Mouse (Mus musculus) liver, embryonic 14.5 days (tissue): Measurements from ENCODE around the gene Fam92b. TPM values are rescaled to one million over a fixed set of nuclear protein-coding genes. Genes with fewer than 3 reads are reported as not detected.

Experiments used
- ATAC-seq: fragments of 200-750 bp; cut with Nextera tagmentation; 2 replicates; pipeline ENCODE4 v1.8.0; 2017; ENCODE audit warnings: moderate number of reproducible peaks, mild to moderate bottlenecking, moderate library complexity; ENCODE audit not compliant: insufficient read depth
- DNase-seq, 3 experiments: peaks; one replicate each; pipeline ENCODE4 v3.0.0-alpha.2; 2012 to 2013; ENCODE audit warnings: low read depth in 3 of 3, low spot score in 3 of 3
- H3K27ac ChIP-seq: fragments of 300-500 bp; sonication (generic); 2 replicates; pipeline ENCODE4 v1.5.1; 2014; ENCODE audit warnings: moderate library complexity, mild to moderate bottlenecking, control low read depth, inconsistent platforms
- H3K27me3 ChIP-seq: fragments of 300-500 bp; sonication (generic); 2 replicates; pipeline ENCODE4 v1.6.1; 2014; ENCODE audit warnings: mild to moderate bottlenecking, low read length, moderate library complexity; ENCODE audit not compliant: control insufficient read depth, insufficient read depth
- H3K36me3 ChIP-seq: fragments of 300-500 bp; sonication (generic); replicated peaks from 2 replicates; pipeline ENCODE4 v1.6.1; 2014; ENCODE audit warnings: low read depth; ENCODE audit not compliant: control insufficient read depth, insufficient read depth
- H3K4me1 ChIP-seq, 2 experiments: fragments of 200-500 bp in 1 of 2; fragments of 300-500 bp in 1 of 2; sonication (generic) in 1 of 2; replicated peaks; 2 replicates each; pipeline ENCODE4 v1.6.1; 2012 to 2014; ENCODE audit warnings: antibody characterized with exemption in 1 of 2, inconsistent platforms in 1 of 2, low read length in 1 of 2; ENCODE audit not compliant: control insufficient read depth in 2 of 2, insufficient read depth in 2 of 2
- H3K4me2 ChIP-seq: fragments of 300-500 bp; sonication (generic); 2 replicates; pipeline ENCODE4 v1.6.1; 2014; ENCODE audit warnings: low read depth, mild to moderate bottlenecking, control low read depth, moderate library complexity
- H3K4me3 ChIP-seq, 2 experiments: fragments of 200-500 bp in 1 of 2; fragments of 300-500 bp in 1 of 2; sonication (generic) in 1 of 2; 2 replicates each; pipeline ENCODE4 v1.5.1; 2012 to 2014; ENCODE audit warnings: low read depth in 2 of 2, low read length in 2 of 2, mild to moderate bottlenecking in 2 of 2, control low read depth in 1 of 2, inconsistent platforms in 1 of 2, moderate library complexity in 1 of 2; ENCODE audit not compliant: insufficient read depth in 1 of 2
- H3K9ac ChIP-seq: fragments of 300-500 bp; sonication (generic); replicated peaks from 2 replicates; pipeline ENCODE4 v1.6.1; 2014; ENCODE audit warnings: mild to moderate bottlenecking, control low read depth, moderate library complexity
- H3K9me3 ChIP-seq: fragments of 300-500 bp; sonication (generic); 2 replicates; pipeline ENCODE4 v1.6.1; 2016; ENCODE audit warnings: low read length, mixed read lengths; ENCODE audit not compliant: control insufficient read depth
- CTCF ChIP-seq: IDR thresholded peaks from 2 replicates; pipeline ENCODE4 v1.5.1; 2016; ENCODE audit warnings: antibody characterized with exemption, low read depth, control low read depth
- EP300 ChIP-seq: IDR thresholded peaks from 2 replicates; pipeline ENCODE4 v1.6.1; 2016; ENCODE audit warnings: antibody characterized with exemption, low read depth
- WGBS: fragments of 180-500 bp; shearing (Covaris S2); extraction: QIAGEN DNeasy Blood & Tissue Kit; methylation state at CpG from one replicate; pipeline ENCODE4 v1.1.7; 2014; ENCODE audit not compliant: insufficient replicate concordance; 5-methylcytosine and 5-hydroxymethylcytosine counted together
- polyA plus RNA-seq, 2 experiments: library from polyadenylated mRNA; depleted of rRNA in 1 of 2; stranded (reverse) in 1 of 2; unstranded in 1 of 2; fragments of >200 nt; fragmentation: Nextera tagmentation in 1 of 2; extraction: Ambion mirVana in 1 of 2; gene quantifications; 2 replicates each; pipeline versions ENCODE4 v1.2.1 to v1.2.3; 2012 to 2014

Gene Fam92b
- polyA plus RNA-seq, 2 experiments, result not detected

DNA sequence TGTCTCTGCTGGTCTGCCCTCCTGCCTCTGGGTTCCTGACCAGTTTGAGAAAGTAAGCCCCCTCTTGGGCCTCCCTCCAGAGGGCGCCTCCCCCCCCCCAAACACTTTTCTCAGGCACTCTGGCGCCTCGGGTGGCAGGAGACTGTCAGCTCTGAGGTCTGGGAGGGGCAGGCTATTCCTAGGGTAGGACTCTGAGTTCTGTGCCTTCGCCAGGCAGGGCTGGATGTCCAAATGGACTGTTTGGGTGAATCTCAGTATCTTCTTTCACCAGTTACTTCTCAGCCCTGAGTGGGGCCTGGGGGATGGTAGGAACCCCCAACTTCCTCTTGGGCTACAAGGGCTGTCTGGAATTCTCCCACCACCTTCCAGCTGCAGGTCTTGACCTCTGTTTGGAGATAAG is 34.1 kb upstream of the Fam92b start:
- no peak for ATAC-seq
- WGBS, result 4% methylated on average over 4 of the region's 4 CpGs
- Histone ChIP-seq H3K9ac (no peak overlapping the region), H3K27me3 (no peaks in the 10 kb centered on the region), H3K27ac (no peak overlapping the region), H3K4me1 (no peaks in the 10 kb centered on the region), H3K36me3 (no peaks in the 10 kb centered on the region), H3K4me2 (no peak overlapping the region), H3K9me3 (no peaks in the 10 kb centered on the region), H3K4me3 (no peak overlapping the region)
- DNase-seq, result no peak
- no peak for TF ChIP-seq EP300
- peak; percentile 20; the same call in 1 of the 2 replicates for TF ChIP-seq CTCF

GRCm38 (mm10) chr8:120208113-120208512 is 30.8 kb upstream of the Fam92b start:
- ATAC-seq, result no peak
- 44% methylated on average over 11 of the region's 11 CpGs for WGBS

DNA sequence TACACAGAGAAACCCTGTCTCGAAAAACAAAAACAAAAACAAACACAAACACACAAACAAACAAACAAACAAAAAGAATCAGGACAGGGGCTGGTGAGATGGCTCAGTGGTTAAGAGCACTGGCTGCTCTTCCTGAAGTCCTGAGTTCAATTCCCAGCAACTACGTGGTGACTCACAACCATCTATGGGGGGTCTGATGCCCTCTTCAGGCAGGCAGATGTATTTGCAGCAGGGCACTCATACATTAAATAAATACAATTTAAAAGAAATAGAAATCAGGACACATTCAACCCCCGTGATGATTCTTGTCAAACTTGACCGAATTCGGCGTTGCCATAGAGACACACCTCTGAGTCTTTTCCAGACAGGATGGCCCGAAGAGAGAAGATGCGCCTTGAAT is 30.1 kb upstream of the Fam92b start:
- Histone ChIP-seq H3K27me3 (no peaks in the 10 kb centered on the region), H3K36me3 (no peaks in the 10 kb centered on the region), H3K4me3 (no peak overlapping the region), H3K27ac (no peak overlapping the region), H3K9ac (no peak overlapping the region), H3K4me1 (no peaks in the 10 kb centered on the region), H3K9me3 (no peaks in the 10 kb centered on the region), H3K4me2 (no peak overlapping the region)
- DNase-seq, result no peak
- no peak for TF ChIP-seq EP300
- TF ChIP-seq CTCF, result peak; percentile 21; the same call in 1 of the 2 replicates
- WGBS, result 60% methylated on average over 8 of the region's 8 CpGs
- ATAC-seq, result no peak

More at GRCm38 (mm10) chr8:120208113-120208512, 30.8 kb upstream of the Fam92b start:
- H3K27me3 ChIP-seq, result no peaks in the 10 kb centered on the region
- H3K9me3 ChIP-seq, result no peaks in the 10 kb centered on the region
- H3K27ac ChIP-seq, result no peak overlapping the region
- no peak for TF ChIP-seq EP300
- TF ChIP-seq CTCF, result no peak
- no peak overlapping the region for H3K9ac ChIP-seq
- H3K4me2 ChIP-seq, result no peak overlapping the region
- DNase-seq, result no peak
- no peaks in the 10 kb centered on the region for H3K4me1 ChIP-seq
- H3K36me3 ChIP-seq, result no peaks in the 10 kb centered on the region
- H3K4me3 ChIP-seq, result no peak overlapping the region

GRCm38 (mm10) chr8:120205916-120206315 is 28.6 kb upstream of the Fam92b start:
- DNase-seq, result no peak
- H3K9me3 ChIP-seq, result no peaks in the 10 kb centered on the region
- H3K27ac ChIP-seq, result no peak overlapping the region

GRCm38 (mm10) chr8:120204736-120205360 is 27.6 kb upstream of the Fam92b start:
- no peak overlapping the region for H3K27ac ChIP-seq
- no peaks in the 10 kb centered on the region for H3K36me3 ChIP-seq
- no peak overlapping the region for H3K4me2 ChIP-seq
- 58% methylated on average over 7 of the region's 7 CpGs for WGBS
- DNase-seq (no peak), ATAC-seq (peak; percentile 11; the same call in 1 of the 2 replicates)
- H3K4me1 ChIP-seq, result no peaks in the 10 kb centered on the region
- no peak overlapping the region for H3K4me3 ChIP-seq
- H3K9me3 ChIP-seq, result no peaks in the 10 kb centered on the region
- TF ChIP-seq CTCF (no peak), EP300 (no peak)
- no peak overlapping the region for H3K9ac ChIP-seq
- no peaks in the 10 kb centered on the region for H3K27me3 ChIP-seq

More at GRCm38 (mm10) chr8:120205916-120206315, 28.6 kb upstream of the Fam92b start:
- H3K27me3 ChIP-seq, result no peaks in the 10 kb centered on the region
- WGBS, result 50% methylated on average over 9 of the region's 9 CpGs
- TF ChIP-seq CTCF (no peak), EP300 (no peak)
- H3K4me3 ChIP-seq, result no peak overlapping the region
- H3K4me1 ChIP-seq, result no peaks in the 10 kb centered on the region
- no peaks in the 10 kb centered on the region for H3K36me3 ChIP-seq
- ATAC-seq, result no peak
- H3K9ac ChIP-seq, result no peak overlapping the region
- H3K4me2 ChIP-seq, result no peak overlapping the region
